Mouse (Mus musculus): ENCODE results near the gene Sorcs2.

DNA sequence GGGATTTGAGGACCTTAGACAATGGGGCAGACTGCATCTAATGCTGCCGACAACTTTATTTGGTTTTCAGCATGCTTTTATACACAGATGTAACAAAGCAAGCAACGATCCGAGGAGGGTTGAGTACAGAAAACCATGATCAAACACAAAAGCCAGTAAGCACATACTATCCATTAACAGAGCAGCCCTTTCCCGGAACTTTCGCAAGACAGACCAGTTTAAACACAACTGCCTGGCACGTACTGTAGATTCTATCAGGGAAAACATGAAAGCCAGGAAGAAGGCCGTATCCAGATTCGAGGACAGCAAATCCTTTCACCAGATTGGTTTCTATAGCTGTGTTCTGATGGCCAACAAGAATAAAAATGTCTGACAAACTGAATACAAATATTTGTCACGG is 82.8 kb downstream of the Sorcs2 start:
- TF ChIP-seq CTCF (conservative IDR thresholded peaks at IDR 0.05; ENCODE audit: low read length) (no peak), NANOG (IDR thresholded peaks at IDR 0.05; ENCODE audit: borderline replicate concordance, low read length) (no peak), POU5F1 (IDR thresholded peaks at IDR 0.05; ENCODE audit: borderline replicate concordance, low read length) (no peak)
